Mouse (Mus musculus) cerebellum, adult 2 months (tissue): Measurements from ENCODE around the gene Fam173b.

ENCODE experiments used
- CTCF ChIP-seq: fragments of 200-500 bp; IDR thresholded peaks from 2 replicates; pipeline ENCODE4 v1.5.1; 2011; ENCODE audit warnings: low read depth, mild to moderate bottlenecking, control low read depth, low read length, moderate library complexity, borderline replicate concordance; ENCODE audit not compliant: insufficient read depth
- POLR2A ChIP-seq: fragments of 200-500 bp; IDR thresholded peaks from 2 replicates; pipeline ENCODE4 v1.6.1; 2011; ENCODE audit warnings: low read length, control low read depth, borderline replicate concordance; ENCODE audit not compliant: insufficient read depth

DNA sequence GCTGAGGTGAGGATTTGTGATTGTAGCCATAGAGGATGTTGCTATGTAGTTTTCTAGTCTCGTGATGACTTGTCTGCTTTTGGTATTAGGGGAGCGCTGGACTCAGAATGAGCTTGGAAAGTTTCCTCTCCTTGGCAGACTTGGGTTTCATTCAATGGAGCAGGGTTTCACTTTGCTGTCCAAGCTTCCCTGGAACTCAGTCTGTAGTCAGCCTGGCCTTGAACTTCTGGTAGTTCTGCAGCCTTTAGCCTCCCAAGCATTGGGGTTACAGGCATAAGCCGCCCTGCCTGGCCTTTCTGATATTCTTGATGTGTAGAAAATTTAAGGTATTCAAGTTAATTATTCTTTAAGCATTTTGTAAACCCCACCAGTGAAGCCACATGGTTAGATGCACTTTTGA, 27.9 kb downstream of the Fam173b start:
- TF ChIP-seq POLR2A (no peak), CTCF (no peak)
